Mouse (Mus musculus) frontal cortex, postnatal 14 days (tissue): ENCODE results near the gene Retreg3.

Experiments
- DNase-seq, 2 experiments: peaks; one replicate each; pipeline ENCODE4 v3.0.0; 2022; ENCODE audit warnings: low spot score in 2 of 2

Retreg3 gene

DNA sequence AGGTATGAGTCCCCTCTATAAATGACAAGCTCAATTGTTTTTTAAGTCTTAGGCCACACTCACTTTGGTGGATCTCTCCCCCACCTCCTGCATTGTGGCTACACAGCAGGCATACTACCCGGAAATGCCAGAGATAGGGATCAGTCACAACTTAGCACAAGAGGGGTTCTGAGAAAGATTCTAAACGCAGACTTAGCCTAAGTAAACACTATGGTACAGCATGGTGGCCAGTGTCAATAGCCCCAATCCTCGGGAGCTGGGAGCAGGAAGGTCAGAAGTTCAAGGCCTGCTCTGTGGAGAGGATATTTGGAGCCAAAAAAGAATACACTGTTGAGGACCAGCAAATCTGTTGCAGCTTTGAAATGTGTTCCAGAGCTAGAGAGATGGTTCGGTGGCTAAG, 1.6 kb downstream of the Retreg3 start:
- no peak for DNase-seq

DNA sequence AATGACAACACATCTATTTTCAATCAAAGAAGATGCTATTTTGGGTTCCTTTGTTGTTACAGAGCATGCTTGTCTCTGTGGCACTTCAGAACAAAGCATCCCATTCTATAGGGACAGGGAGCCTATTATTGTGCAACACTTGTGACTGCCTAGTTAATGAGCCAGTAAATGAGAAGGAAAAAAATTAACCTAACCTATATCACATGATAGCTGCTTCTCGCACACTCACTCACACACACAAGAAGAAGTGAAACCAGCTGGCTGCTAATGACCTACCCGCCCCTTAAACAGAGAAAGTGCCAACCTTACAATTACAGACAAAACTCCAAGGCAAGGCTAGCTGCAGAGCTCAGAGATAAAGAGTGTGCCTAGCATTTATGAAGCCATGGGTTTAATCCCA, 4.1 kb downstream of the Retreg3 start:
- no peak for DNase-seq

DNA sequence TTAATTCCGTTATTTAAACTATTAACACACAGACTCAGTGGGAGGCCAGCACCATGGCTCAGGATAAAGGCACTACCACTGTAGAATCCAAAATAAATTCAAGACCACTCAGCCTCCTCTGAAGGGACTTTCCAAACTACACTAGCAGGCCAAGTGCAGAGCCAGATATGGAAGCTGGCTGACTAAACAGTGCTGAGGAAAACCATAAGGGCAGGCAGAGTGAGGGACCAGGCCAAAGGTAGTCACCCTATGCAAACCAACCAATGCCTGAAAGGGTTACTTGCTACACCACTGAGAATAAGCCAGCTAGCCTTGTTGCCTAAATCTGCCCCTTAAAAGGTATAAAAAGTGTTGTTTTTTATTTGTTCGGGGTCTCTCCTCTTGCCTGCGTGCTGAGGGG, 7.5 kb downstream of the Retreg3 start:
- no peak for DNase-seq

DNA sequence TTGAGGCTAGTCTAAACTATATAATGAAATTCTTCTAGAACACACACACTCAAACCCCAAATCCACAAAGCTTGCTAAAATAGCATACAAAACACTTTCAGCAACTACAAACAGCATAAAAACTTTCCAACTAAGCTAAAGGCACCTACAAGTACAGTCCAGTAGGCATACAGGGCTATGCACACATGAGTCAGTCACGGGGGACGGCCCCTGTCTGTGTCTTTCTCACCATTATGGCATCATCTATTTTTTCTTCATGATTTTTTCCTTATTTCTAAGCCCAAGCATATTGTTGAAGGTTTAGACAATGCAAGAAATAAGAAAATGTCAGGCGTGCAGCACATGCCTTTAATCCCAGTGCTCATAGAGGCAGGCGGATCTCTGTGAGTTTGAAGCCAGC, 8.5 kb downstream of the Retreg3 start:
- DNase-seq, result no peak

DNA sequence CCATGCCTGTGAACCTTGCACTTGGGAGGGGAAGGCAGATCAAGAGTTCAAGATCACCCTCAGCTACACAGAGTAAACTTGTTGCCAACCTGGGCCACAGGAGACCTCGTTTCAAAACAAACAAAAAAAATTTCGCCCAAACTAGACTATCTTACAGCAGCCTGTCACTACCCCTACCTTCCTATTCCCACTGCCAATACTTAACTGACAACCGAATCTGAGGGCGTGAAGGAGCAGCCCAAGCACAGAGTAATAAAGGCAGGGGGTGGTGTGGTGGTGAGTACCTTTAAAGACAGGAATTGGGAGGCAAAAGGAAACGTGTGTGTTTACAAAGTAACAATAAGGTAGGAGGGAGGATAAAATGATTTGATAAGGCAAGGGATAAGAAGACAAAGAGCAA, 9.0 kb downstream of the Retreg3 start:
- DNase-seq, result no peak

DNA sequence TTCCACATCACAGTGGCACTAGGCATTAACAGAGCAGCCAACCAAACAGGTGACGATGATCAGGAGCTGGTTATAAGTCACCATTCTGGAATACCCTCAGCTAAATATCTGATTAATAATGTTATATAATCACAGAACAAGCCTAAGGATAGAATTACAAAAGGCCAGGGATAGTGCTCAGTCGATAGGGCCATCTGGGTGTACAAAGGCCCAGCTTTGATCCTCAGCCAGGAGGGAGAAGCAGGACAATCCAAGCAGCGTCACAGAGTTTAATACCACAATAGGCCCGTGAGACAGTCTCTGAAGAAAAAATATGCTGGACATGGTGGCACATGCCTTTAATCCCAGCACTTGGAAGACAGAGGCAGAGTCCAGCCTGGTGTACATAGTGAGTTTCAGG, 10.3 kb downstream of the Retreg3 start:
- no peak for DNase-seq

DNA sequence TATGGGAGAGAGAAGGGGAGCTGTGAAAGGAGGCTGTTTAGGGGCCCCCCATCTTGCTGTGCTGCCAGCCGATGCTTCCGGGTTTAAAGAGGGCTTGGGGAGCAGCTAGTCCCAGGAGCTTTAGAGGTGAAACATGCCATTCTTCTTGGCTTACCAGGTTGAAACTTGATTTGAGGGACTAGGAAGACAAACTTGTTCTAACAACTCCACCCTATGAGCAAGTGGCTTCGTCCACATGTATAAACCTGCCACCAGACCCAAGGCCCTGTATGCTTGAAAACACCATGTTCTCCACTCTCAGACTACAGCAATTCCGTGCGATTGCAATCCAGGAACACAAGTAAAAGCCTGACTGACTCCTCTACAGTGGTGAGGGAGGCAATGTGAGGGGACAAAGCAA, 16.7 kb downstream of the Retreg3 start:
- DNase-seq, result no peak

DNA sequence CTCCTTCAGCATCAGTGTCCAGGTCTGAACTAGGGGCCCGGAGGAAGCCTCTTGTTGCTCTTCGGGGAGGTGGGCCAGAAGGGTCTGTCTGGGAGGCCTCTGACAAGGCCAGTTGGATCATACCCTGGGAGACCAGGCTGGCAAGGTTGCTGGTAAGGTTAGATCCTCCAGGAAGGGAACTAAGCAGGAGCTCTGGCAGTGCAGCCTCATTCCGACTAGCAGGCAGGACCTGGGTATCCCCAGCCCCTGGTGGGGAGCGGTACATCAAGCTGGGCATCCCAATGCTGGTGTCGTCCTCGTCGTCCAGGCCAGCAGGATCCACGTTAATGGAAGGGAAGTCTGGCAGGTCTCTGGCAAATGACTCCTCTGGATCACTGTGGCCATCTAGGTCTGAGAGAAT, 21.5 kb downstream of the Retreg3 start:
- no peak for DNase-seq

DNA sequence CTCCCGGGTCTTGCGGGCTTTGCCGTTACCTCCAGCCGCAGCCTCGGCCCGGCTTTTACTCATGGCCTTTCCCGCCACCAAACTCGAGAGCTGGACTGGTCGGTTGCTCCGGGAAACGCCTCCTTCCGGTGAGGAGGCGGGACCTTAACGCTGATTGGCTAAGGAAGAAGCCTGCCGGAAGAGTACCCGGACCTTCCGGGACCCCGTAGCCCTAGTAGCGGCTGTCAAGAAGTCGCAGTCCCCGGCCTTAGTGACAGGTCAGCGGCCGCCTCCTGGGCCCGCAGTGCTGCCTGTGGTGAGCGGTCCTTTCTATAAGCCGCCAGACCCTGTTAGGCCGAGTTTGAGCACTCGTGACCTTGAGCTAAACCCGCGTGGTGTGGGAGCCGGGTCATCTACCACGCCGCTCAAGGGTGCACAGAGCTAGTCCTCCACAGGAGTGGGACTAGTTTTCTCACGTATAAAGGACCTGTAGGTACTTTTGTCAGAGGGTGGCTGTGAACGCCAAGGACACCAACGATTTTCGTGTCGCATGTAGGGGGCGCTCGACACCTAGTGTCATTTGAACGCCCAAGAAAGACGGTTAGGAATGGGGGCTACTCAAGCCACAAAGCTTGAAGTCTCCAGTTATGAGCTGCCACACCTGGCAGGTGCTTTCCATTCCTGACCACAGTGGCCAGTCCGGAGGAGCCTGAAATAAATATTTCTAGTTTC, 24.2 kb downstream of the Retreg3 start, which contains the start of gene Psmc3ip:
Gene Psmc3ip, minus strand, starts transcription at position 123 of the 711 bp plus-strand sequence.
- DNase-seq, result peak; percentile 90

DNA sequence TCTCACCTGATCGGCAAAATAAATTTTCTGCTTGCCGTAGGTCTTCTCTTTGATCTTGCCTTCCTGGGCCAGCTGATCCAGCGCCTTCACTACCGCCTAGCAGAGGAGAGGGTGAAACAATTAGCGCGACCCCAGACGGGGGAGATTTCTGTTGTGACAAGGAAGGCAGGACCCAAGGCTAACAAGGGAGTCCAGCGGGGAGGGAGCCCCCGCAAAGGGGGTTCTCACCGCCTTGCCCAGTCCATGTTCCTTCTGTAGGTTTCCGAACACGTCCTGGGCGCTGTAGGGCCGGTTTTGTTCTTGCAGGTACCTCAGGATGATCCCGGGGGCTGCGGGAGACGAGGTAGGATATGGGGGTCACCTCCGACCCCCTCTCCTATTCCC, 24.8 kb downstream of the Retreg3 start:
- no peak for DNase-seq

DNA sequence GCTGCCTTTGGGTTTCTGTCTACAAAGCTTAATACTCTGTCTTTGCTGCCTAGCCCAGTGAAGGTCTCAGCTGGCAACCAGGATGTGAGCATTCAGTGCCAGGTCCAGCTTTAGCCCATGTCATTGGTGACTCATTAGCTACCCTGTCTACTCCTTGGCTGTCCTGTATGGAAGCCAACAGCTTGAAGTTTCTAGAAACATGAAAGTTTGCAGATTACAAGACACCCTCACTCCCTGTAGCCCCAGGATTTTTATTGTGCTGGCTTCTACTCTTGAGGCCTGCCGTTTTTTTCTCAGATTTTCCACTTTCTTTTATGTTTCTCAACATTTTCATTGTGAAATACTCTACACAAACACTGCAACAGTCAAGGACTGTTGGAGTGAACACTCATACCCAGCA, 29.8 kb downstream of the Retreg3 start:
- DNase-seq, result no peak

DNA sequence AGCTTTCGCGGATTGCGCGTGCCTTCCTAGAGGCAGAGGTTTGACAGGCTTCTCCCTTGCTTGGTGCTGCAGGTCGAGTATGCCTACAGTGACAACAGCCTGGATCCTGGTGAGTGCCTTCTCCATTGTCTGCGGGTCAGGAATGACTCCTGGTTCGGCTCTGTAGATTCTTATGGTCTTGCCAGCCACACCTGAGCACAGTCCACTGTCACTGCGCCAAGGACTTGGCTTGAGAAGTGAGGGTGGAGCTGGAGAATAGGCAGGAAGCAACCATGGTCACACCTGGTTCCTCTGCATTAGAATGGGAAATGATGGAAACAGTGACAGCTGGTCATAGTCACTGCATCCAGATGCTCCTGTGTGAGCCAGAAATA, 32.0 kb downstream of the Retreg3 start:
- DNase-seq, result no peak

DNA sequence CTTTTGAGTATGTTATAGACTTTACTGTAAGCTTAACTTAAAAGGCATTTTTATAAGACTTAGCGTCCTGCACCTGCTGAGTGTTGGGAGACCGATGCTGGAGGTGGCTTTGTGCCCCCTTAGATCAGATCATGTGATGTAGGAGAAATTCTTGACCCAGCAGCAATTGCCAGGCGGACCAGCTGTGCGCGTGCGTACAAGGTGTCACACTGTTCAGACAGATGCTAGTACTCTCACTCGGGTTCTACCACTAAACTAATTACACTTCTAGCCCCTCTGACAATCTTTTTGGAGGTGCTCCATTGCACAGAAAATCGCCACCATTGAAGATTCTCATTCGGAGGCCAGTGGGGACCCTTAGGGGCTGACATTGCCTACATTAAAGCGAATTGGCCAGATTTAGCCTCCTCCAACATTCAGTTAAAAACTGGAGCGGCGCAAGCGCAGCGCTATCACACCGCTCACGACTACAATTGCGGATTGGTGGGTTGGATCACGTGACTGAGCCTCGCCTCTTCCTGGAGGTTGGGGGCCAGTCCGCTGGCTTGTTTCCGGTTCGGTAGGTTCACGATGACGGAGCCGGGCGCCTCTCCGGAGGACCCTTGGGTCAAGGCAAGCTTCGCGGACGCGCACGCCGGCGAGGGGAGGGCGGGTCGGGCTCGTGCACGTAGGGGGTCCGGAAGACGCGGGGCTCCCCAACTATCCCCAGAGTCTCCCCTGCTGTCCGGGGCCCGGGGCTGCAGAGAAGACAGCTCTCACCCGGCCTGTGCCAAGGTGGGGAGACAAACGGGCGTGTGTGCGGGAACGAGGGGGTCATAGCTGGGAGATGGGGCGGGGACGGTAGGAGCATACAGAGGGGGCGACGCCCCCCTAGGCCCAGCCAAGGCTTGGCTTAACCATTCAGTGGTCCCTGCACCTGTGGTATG, 32.7 kb downstream of the Retreg3 start, which contains the start of gene Mlx:
Gene Mlx, plus strand, starts transcription at position 522 of the 926 bp plus-strand sequence.
- DNase-seq, result peak; percentile 86 to 90

DNA sequence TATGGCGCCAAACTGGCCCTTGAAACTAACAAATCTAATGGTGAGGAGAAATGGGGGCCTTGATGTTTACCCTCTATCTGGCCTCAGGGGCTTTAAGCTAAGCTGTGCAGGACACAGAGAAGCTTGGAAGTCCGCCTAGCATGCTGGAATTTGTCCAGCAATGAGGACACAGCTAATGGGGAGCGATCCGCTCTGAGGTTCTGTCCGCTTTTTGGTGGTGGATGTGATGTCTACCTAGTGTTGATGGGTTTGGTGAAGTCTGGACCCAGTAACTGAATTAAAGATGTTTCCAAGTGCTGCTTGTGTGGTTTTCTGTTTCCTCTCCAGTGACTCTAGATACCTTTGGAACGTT, 33.4 kb downstream of the Retreg3 start:
- DNase-seq, result no peak

DNA sequence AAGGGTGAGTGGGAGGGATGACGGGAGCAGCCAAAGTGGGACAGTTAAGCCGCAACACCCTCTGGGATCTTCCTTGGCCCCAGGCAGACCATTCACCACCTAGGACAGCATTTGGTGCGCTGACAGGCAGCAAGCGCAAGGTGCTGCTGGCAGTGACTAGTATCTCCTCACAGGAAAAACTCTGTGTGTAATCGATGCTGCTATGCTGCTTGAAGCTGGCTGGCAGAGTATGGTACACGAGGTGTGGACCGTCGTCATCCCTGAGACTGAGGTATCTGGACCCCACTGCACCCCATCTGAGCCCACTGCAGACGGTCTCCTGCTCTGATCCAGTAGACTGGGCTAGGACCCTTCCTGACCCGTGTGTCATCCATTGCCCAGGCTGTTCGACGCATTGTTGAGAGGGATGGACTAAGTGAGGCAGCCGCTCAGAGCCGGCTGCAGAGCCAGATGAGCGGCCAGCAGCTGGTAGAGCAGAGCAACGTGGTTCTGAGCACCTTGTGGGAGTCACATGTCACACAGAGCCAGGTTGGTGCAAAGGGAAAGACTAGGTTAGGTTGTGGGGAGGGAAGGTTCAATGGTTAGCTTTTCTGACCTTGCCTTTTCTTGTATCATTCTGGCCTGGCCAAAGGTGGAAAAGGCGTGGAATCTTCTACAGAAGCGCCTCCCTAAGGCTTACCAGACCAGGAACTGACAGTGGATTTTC, 33.9 kb downstream of the Retreg3 start:
- DNase-seq, result no peak

DNA sequence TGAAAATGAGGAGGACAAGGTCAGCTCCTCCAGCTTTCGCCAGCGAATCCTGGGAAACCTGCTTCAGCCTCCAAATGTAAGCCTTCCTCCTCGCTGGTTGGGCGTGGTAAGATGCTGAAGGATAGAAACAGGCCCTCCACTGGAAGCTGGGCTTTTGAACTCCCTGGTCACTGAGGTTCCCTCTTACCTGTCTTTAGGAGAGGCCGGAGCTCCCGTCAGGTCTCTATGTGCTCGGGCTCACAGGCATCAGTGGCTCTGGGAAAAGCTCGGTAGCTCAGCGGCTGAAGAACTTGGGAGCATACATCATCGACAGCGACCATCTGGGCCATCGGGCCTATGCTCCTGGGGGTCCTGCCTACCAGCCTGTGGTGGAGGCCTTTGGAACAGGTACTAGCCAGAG, 34.9 kb downstream of the Retreg3 start:
- DNase-seq, result no peak

DNA sequence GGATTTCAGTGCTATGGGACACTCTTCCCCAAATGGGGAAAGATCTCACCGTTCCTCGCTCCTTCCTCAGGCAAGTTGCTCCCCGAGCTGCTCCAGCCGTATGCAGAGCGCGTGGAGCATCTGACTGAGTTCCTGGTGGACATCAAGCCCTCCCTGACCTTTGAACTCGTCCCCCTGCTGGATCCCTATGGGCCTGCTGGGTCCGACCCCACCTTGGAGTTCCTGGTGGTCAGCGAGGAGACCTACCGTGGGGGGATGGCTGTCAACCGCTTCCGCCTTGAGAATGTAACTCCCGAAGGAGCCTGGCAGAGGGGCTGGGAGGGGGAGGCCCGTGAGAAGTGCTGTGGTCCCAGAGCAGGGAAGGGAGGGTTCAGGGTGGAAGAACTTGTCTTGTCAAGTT, 35.4 kb downstream of the Retreg3 start:
- no peak for DNase-seq

DNA sequence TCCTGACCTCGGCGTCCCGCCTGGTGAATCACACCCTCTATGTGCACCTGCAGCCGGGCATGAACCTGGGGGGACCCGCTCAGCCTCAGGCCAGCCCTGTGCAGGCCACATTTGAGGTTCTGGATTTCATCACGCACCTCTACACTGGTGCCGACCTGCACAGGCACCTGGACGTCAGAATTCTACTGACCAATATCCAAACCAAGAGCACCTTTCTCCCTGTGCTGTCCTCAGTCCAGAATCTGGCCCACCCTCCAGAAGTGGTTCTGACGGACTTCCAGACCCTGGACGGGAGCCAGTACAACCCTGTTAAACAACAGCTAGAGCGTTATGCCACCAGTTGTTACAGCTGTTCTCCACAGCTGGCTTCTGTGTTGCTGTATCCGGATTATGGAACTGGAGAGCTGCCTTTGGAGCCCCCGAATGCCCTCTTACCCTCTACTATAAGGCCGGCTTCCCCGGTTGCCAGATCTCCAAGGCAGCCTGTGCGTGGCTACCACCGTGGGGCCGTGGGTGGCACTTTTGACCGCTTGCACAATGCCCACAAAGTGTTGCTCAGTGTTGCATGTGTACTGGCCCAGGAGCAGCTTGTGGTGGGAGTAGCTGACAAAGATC, 36.5 kb downstream of the Retreg3 start:
- DNase-seq, result no peak

DNA sequence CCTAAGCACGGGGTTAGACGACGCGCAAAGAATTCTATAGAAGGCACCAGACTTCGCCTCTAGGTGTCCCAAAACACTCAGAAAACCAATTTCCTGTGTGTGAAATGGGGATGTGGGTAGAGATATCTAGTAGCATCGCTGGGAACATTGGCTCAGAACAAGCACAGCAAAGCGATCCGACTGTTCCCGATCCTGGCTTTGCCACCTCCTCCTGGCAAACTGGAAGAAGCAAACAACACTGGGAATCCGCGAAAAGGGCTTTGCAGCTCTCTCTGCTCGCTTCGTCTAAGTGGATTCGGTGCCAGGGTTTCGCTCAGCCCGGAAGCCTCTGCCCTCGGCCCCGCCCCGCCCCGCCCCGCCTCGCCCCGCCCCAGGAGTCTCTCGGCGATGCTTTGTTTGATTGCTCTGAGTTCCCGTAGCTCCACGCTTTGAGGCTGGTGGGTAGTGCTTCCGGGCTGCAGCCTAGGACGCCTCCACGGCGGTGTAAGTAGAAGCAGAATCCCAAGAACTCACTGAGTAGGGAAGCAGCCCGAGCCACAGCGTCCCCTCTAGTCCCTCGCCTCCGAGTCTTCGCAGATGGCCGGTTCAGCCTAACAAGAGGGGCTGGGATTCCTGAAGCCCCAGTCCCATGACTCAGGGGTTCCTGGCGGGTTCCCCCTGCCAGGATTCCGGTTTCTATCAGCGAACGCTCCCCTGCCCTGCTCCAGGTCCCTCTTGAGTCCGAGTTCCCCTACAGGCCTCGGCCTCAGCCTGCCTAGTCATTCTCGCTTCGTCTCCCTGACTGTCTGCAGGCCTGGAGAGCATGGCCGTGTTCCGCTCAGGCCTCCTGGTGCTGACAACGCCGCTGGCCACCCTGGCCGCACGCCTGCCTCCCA, 37.2 kb downstream of the Retreg3 start, which contains the start of gene Coasy:
Gene Coasy, plus strand, starts transcription at position 358 of the 875 bp plus-strand sequence.
- peak; percentile 74 to 77 for DNase-seq

DNA sequence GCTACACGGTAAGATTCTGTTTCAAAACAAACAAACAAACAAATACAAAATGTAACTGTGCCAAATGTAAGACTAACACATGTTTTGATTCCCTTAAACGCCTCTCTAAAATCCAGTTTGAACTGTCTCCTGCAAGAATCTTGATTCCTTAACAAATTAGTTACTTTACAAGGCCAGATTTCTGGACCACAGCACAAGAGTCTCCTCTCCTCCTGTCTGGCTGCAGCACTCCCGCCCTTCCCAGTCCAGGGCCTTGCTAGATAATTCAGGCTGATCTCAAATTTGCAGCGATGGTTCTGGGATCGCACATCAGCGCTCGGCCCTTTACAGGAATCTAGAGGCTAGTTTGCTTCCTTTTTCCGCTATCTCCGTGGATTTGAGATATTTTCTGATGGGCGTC, 38.0 kb downstream of the Retreg3 start:
- DNase-seq, result no peak

DNA sequence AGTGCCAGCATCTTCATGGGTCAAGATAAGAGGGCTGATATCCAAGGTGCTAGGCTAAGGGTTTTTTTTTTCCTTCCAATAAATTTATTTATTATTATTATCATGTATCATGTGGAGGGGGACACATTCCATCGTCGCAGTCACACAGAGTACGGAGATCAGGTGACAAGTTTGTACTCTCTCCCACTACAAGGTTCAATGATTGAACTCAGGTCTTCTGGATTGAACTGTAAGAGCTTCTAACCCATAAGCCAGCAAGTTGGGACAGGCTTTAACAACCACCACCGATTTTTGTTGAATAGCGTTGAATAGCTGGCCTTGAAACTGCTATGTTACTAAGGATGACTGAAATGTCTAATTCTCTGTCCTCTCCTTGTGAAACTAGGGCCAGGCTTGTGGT, 39.3 kb downstream of the Retreg3 start:
- DNase-seq, result no peak
